Mouse (Mus musculus) forelimb bud, embryonic 11.5 days (tissue): ENCODE measurements at regions not wholly inside any gene's neighbourhood (a gene's known extent, or its start where the extent isn't known, plus 50 kb on each side); places are given as distances from the start of the nearest gene placed in this dataset.
A peak's percentile ranks its signal among the peaks of the same experiment; 100 is the strongest.

Source experiments
- DNase-seq: peaks from one replicate; pipeline ENCODE4 v3.0.0-alpha.2; 2012; ENCODE audit warnings: low read depth, low spot score

DNA sequence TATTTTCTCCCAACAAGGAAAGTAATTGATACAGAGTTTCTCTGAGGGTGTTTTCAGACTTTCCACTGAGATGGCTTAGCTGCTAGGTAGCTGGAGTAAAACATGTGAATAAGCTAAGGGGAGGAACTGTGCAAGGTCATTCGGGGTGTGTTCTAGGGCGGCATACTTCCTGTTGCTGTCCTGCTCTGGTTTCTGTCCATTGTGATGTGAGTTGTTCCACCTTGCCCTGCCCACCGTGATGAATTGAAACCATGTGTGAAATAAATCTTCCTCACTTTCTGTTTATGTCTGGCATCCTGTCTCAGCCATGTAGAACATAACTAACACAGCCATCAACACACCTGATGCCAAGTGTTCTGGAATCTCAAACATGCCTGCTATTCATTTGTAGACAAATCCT, 472.6 kb upstream of the Nrp1 start:
- peak; percentile 35 for DNase-seq

DNA sequence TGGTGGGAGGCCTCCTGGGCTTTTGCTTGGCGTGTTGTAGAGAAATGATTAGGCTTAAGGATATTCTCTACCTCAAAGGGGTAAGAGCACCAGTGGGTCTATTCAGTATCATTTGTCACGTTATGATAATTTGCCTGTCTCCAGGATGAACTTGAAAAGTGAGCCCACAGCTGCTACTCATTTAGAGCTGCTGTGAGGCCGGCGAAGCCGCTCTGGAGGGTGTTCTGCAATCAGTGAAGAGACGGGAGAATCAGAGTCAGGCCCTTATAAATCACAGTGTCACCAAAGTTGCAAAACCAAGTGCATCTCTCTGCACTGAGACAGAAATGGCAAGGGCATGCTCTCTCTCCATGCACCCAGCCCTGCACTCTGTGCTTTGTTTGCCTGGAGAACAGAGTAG, 467.7 kb upstream of the Nrp1 start:
- DNase-seq, result no peak

DNA sequence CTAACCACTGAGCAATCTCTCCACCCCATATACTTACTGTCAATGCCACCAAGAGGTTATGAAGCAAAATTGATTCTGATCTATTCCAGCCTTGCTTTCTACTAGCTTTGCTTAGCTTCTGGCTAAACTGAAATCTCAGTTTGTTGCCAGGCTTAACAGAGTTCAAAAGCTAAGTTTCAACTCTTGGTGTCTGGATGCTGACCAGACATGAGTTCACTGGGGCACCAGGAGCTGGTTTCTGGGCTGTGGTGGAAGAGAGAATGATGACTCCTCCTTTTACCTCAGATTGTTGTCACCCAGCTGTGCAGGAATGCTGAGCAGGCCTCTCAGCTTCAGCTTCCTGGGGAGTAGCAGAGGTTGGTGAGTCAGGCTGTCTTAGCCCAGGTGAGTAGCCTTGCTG, 464.1 kb upstream of the Nrp1 start:
- no peak for DNase-seq

DNA sequence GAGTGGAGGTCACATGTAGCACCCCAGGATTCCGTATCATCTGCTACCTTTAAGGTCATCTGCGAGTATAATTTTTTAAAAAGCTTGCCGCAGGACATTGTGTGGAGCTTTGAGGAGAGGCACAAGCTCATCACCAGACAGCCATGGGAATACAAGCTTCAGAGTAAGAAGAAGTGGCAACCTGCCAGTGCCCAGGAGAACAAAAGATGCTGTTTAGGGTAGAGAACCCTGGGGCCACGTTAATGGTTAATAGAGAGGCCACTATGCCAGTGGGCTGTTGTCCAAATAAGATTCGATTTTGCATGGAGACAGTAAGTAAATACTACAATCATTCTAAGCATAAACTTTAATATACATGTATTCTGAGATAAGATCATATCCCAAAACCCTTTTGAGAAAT, 450.0 kb upstream of the Nrp1 start:
- DNase-seq, result no peak

DNA sequence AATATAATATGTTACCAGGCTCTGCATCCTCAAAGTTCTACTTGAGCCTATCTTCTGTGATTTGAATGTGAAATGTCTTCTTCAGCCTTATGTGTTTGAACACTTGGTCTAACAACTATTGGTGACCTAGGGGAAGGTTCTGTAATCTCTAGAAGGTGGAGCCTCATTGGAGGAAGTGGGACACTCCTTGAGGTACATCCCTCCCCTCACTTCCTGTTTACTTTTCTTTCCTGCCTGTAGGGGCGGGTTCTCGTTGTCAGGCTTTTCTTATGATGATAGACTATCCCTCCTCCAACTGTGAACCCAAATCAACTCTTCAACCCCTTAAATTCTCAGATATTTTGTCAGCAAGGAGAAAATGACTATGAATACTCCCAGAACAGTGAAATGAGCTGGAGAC, 448.8 kb upstream of the Nrp1 start:
- DNase-seq, result no peak

DNA sequence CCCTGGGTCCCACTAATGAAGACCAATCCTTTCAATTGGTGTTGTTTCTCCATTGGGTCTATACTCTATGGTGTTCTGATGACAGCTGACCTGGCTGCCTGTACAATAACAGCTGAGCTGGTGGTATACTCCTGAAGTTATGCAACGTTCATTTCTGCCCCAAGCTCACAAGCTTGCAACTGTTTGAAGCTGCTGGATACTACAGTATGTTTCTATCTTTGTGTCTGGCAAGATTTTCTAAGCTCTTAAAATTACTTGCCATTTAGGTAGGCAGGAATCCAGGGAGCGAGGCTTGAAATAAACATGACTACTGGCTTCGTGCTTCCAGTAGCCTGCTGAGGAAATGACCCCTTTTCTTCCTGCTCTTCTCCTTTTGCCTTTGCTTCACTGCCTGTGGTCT, 444.3 kb upstream of the Nrp1 start:
- DNase-seq, result no peak

DNA sequence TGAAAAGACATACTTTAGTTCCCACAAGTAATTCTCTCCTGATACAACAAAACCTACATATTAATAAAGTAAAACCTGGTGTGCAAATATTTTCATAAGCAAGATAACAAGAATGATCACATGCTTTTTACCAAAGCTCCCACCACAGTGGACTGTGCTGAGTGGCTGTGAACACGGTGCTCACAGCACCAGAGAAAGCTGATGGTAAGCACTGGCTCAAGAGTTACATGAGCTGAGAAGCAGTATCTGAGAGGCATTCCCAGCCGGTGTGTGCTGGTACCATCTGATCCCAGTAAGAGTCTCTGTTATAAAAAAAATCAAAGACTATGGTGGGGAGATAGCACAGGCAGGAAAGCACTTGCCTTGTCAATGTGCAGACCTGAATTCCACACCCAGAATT, 443.5 kb upstream of the Nrp1 start:
- no peak for DNase-seq

DNA sequence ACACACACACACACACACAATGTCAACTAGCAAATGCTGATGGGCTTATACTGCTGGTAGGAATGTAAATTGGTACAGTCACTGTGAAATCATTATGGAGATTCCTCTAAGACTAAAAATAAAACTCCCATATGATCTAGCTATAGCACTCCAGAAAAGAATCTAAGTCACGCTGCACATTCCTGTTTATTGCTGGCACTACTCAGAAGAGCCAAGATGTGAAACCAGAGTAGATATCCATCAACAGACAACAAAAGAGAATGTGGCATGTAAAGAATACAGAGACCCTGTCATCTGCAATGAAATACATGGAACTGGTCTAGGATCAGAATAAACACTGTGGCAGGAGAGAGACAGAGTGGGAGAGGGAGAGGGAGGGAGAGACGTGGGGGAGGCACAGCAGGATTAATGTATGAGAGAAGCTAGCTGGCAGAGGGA, 442.8 kb upstream of the Nrp1 start:
- no peak for DNase-seq

DNA sequence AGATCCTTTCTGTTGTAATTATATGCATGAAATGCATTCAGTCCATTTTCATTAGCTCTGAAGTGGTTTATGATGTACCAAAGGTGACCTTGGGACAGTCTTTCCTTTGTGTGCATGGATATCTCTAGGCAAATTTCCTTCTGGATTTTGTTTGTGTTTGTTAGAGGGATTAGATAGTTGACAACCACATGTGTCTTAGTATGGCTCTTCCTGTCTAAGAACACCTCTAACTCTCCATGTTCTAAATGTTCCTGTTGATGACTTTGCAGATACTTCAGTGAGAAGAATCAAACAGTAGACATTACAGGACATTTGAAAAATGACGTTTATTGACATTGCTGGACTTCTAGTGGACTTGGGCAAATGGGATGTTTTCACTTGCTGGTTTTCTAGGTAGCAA, 436.5 kb upstream of the Nrp1 start:
- DNase-seq, result no peak

DNA sequence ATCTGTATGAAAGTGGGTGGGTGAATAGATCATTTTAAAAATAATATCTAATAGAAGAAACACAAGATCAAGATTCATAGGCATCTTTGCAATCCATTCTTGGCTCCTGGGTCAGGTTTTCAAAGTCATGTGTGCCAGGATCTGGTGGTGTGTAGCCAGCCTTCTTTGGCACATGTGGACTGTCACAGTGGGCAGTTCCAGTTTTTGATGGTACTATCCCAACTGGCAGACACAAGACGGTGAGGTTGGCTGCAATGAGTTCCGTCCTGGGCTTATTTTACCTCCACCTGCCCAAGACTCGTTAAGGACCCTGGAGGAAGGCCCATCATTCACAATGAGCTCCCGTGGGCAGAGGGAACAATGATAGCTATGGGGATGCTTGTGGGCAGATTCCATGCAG, 435.1 kb upstream of the Nrp1 start:
- DNase-seq, result no peak

DNA sequence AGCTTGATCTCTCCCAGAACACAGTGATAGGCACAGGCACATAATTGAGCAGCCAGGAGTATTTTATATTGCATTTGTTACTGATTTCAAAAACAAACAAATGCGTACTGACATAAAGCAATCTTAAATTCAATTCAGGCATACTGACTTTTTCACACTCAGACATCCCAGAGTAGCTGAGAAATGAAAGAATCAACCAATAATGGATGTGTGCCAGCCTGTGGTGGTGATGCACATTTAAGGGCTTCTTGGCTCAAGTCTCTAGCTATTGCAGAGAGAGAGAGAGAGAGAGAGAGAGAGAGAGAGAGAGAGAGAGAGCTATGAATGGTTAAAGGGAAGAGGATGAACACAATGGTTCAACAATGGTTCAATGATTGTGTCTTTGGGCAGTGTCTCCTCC, 426.1 kb upstream of the Nrp1 start:
- DNase-seq, result no peak

DNA sequence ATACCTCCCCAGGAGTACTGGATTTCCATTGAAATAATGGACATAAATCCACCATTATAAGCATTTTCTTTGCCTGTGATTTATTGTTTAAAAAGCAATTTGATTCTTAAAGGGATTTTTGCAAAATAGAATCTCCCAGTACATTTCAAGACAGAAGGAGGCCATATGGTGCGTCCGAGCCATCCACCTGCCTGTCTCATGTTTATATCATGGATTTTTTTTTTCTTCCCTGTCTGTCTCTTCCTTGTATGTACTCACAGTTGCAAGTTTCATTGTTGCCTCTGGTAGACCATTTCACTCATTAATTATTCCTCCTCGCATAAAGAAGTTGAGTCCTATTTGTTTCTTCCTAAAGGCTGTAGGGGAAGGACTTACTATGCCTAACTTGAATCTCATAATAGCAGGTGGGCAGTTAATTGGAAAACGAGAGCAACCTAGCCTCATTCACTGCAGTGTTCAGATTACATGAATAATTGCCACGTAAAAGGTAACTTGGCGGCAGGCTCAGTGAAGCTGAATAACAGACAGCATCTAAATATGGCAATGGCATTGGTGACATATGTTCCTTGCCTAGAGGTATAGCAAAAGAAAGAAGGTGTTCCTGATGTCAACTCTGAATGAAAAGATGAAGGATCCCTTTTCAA, 421.5 kb upstream of the Nrp1 start:
- no peak for DNase-seq

DNA sequence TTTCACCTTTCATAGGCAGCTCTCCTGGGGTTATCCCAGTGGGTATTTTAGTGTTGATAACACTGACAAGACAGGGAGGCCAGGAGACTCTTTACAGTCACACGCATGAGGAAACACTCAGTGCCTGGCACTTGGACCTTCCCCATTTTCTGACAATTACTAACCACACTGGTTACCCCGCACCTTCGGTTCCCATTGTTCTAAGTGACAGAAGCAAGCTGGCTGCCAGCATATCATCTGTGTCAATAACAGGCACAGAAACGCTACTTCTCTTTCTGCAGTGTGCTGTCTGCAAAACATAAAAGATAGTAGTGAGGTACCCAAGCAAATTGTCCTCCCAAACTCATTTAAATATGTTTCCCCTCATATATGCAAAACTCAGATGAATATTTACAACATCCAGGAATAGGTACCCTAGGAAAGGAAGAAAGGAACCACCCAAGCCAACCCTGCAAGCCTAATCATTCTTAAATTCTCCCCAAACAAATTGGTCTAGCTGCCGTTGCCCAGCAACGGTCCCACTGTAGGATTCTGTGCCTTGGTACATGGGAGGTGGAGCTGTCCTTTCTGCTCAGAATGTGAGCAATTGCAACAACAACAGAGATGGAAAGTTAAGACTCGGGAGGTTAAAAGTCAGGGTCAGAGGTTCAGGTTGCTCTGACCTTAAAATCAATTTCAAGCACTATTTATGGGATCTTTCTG, 419.0 kb upstream of the Nrp1 start:
- DNase-seq, result peak; percentile 9

DNA sequence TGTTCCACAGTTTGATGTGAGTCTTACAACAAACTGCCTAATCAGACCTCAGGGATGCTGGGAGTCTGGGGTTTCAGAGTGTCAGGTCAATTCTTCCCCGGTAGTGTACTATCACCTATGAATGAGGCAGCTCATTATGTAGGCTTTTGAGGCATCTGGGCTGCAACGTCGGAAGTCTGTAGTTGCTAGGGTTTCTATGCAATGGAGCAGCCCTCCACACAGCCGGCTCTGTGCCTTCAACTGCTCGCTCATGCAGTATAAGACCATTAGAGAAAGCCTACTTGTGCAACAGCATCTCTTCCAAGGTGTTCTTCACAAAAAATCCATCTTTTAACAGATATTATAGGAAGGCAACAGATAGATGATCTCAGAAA, 418.4 kb upstream of the Nrp1 start:
- no peak for DNase-seq

DNA sequence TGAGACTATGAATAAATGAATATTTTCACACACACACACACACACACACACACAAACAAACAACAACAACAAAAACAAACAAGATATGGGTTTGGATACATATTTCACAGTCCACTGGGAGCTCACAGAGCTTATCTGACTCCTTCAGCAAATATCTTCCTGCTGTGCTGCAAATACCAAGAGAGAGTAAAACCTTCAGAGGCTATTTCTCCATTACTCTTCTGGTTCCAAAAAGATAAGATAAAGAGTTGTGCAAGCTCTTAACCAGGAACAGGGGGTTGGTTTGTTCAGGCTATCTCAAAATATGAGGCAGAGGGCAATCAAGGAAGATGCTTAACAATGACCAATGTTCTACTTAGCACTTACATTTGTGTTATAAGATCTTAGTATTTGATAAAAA, 416.1 kb upstream of the Nrp1 start:
- no peak for DNase-seq

DNA sequence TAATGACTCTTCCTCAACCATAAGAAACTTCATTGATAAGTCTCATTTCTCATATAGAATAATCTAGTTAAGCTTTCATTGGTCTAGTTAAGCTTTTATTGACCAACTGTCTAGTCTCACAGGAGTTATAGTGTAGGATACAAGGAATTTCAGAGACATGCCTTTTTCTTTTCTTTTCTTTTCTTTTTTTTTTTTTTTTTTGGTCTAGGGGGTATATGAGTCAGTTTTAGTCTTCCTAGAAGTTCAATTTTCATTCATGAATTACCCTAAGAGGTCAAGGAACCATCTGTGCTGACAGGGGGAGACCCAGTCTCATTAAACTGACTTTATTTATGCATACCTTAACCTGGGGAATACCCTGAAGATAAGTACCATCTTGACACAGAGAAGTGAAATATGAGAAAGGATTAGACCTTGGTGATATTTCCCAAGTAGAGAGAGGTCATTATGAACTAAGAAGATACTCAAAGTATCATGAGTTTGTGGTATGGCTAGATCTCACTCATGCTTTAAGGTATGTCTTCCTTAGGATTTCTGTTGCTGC, 413.4 kb upstream of the Nrp1 start:
- no peak for DNase-seq

DNA sequence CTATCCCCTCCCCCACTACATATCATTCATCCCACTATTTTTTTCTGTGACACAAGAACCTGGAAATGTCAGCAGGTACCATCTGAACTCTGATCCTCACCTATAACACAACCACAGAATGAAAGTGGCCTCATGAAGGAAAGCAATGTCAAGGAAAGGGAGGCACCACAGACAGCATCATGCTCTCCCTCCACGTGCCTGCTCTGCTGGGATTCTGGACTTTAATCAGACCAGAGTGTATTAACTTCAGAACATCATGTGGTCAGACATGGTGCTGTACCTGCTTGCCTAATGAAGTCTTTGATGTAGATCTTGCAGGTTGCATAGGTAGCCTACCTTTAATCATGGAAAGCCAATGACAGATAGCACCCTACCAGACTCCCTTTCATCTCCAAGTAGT, 400.8 kb upstream of the Nrp1 start:
- DNase-seq, result no peak

DNA sequence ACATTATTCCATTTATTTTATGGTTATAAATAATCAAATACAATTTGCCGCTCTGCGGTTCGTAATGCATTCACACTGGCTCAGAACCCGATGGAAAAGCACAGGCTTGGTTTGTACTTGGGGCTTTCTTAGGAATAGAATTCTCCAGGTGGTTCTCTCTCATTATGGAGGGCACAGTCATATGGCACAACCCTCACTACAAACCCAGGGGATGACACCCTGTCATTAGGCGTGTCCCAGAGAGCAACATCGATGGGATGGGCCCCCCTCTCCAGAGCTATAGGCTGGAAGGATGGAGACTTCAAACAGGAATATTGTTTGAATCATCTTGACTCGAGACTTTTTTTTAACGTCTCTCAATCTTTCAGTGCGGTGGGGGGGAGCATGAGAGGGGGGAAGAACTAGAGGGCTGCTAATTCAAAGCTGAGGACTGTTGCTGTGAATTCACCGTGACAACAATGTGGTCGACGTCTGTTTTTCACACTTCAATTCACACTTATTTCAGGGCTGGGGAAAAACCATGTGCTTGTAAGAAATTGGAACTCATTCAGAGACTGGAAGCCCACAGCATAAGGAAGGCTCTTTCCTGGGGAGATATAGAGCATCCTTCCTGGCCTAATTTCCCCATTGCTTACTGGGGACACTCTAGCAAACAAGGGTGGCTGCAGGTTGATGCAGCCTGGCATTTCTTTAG, 399.9 kb upstream of the Nrp1 start:
- DNase-seq, result no peak

DNA sequence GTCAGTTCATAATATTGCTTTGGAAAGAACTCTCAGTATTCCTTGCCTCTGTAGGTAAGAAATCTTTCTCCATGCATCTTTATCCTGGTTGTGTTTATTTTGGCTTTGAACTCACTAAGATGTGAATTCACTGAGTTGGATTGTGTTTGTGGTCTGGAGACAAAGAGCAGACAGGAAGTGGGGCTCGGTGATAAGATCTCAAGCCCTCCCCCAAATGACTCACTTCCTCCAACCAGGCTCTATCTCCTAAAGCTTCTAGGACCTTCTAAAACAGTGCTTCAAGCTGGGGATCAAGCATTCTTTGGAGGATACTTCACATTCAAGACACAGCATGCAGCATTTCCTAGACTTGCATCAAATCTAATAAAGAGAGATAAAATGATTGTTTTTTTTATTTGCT, 395.5 kb upstream of the Nrp1 start:
- DNase-seq, result no peak

DNA sequence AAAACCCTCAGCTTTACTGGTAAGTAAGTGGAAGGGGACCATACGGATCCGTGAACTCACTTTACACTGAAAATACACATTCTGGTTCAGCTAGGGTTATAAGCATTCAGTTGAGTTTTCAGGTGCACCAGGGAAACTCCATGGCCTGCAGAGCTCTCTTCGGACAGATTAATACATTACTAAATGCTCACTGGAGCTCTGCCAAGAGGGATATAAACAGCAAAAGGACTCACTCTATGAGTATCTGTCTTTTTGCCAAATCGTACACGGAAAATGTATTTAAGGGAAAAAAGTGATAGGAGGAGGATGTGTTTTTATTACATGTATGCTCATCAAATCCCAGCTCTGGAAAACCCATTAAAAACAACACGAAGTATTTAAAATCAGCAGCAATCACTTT, 394.8 kb upstream of the Nrp1 start:
- DNase-seq, result no peak

DNA sequence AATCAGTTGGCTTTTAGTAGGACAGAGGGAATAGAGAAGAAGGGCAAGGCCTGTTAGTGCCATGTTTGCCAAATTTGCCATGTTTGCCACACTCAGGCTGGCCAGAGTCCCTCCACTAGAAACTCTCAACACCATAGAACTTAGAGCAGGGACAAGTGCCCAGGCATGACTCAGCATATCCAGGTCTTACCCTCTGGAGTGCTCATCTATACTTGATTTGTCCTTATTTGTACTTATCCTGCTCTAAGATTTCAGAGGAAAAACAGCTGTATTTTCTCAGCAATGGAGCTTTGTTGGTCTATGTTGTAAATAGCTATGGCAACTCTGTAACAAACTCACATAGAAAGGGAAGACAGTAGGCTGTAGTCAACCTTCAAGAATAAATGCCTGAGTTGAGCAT, 393.6 kb upstream of the Nrp1 start:
- no peak for DNase-seq

DNA sequence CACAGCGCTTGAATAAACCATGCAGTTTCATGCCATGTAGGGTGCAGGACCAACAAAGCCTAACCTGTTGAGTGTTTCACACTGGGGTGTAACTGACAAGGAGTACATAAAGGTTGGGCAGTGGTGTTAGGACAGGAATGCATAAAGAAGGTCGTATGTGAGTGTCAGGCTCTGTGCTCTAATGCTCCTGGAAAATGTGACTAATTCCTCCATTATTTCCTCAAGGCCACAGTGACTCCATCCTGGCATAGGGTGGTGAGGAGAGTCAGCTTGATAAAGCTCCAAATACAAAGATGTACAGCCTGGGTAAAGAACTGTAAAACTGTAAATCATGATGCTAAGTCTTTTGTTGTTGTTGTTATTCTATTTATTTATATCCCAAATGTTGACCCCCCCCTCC, 393.1 kb upstream of the Nrp1 start:
- DNase-seq, result no peak

DNA sequence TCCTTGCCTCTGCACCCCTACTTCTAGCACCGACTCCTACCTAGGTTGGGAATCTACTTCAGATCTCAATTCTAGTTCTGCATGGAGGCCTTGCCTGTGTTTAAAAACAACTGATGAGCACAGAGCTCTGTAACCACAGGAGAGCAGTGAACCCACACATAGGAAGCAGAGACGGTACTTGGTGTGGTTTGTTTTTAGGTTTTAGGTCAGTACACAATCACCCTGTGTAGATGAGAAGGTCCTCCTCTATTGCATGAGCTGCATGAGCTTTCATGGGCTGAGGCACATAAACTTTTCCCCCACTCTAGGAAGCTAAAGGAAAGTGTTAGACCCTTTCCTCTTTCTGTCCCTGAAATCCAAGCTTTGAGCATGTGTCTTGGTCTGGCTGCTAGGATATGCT, 390.4 kb upstream of the Nrp1 start:
- DNase-seq, result no peak
